Mouse (Mus musculus) C2C12 (cell line): Measurements from ENCODE around the gene Nes. TPM values are rescaled to one million over a fixed set of nuclear protein-coding genes. Genes with fewer than 3 reads are reported as not detected.

ENCODE experiments used
- H3K27me3 ChIP-seq: one replicate; pipeline ENCODE4 v1.6.1; 2011; ENCODE audit not compliant: control insufficient read depth, insufficient read depth, insufficient read length
- H3K36me3 ChIP-seq: one replicate; pipeline ENCODE4 v1.6.1; 2011; ENCODE audit not compliant: control insufficient read depth, insufficient read depth
- H3K4me3 ChIP-seq: one replicate; pipeline ENCODE4 v1.5.1; 2011; ENCODE audit warnings: mild to moderate bottlenecking, control low read depth; ENCODE audit not compliant: poor library complexity, insufficient read depth, severe bottlenecking
- H3K79me2 ChIP-seq: one replicate; pipeline ENCODE4 v1.6.1; 2011; ENCODE audit not compliant: control insufficient read depth, insufficient read depth
- H3K79me3 ChIP-seq: one replicate; pipeline ENCODE4 v1.6.1; 2011; ENCODE audit warnings: low read depth, control low read depth
- H3ac ChIP-seq: one replicate; pipeline ENCODE3; 2011; ENCODE audit warnings: low read depth; ENCODE audit not compliant: control insufficient read depth, insufficient read length
- CEBPB ChIP-seq: IDR thresholded peaks from one replicate; pipeline ENCODE4 v1.6.1; 2011; ENCODE audit warnings: low read depth, mild to moderate bottlenecking, control low read depth, moderate library complexity
- CTCF ChIP-seq: IDR thresholded peaks from one replicate; pipeline ENCODE4 v1.5.1; 2011; ENCODE audit not compliant: control insufficient read depth, insufficient read depth, insufficient read length
- FOSL1 ChIP-seq: IDR thresholded peaks from one replicate; pipeline ENCODE4 v1.8.0; 2011; ENCODE audit warnings: mild to moderate bottlenecking, low read length; ENCODE audit not compliant: poor library complexity, insufficient read depth, severe bottlenecking
- MAX ChIP-seq: IDR thresholded peaks from one replicate; pipeline ENCODE4 v1.6.1; 2011; ENCODE audit warnings: mild to moderate bottlenecking, control low read depth
- MYOD1 ChIP-seq: IDR thresholded peaks from one replicate; pipeline ENCODE4 v1.6.1; 2011; ENCODE audit warnings: low read depth; ENCODE audit not compliant: control insufficient read depth, insufficient read length
- MYOG ChIP-seq: IDR thresholded peaks from one replicate; pipeline ENCODE4 v1.6.1; 2011; ENCODE audit not compliant: control insufficient read depth, insufficient read length; ENCODE audit errors: extremely low read depth
- USF1 ChIP-seq: IDR thresholded peaks from one replicate; pipeline ENCODE4 v1.6.1; 2011; ENCODE audit warnings: low read depth, mild to moderate bottlenecking, control low read depth, moderate library complexity
- polyA plus RNA-seq: library from polyadenylated mRNA; unstranded; fragments of >200 nt; fragmentation: generic; extraction: Trizol; gene quantifications from one replicate; pipeline ENCODE4 v1.2.1, GENCODE M21; 2012; ENCODE audit warnings: missing spikeins

The Nes gene
- polyA plus RNA-seq, 1 experiment = 158 TPM

GRCm38 (mm10) chr3:87948378-87949265 is 22.3 kb upstream of the Nes start, which contains the start of gene Crabp2:
TSS of gene Crabp2 (plus strand) at chr3:87948666.
- H3K79me2 ChIP-seq = no peaks in the 10 kb centered on the region
- TF ChIP-seq USF1 (no peak), MAX (no peak), MYOG (no peak), CEBPB (no peak), FOSL1 (no peak), MYOD1 (no peak), CTCF (no peak)
- H3K4me3 ChIP-seq = no peak within 1 kb of the TSS
- peaks cover 9% of the 10 kb centered on the region for H3K36me3 ChIP-seq
- no peak within 1 kb of the TSS for H3ac ChIP-seq
- H3K27me3 ChIP-seq = no peaks in the 10 kb centered on the region
- no peaks in the 10 kb centered on the region for H3K79me3 ChIP-seq

DNA sequence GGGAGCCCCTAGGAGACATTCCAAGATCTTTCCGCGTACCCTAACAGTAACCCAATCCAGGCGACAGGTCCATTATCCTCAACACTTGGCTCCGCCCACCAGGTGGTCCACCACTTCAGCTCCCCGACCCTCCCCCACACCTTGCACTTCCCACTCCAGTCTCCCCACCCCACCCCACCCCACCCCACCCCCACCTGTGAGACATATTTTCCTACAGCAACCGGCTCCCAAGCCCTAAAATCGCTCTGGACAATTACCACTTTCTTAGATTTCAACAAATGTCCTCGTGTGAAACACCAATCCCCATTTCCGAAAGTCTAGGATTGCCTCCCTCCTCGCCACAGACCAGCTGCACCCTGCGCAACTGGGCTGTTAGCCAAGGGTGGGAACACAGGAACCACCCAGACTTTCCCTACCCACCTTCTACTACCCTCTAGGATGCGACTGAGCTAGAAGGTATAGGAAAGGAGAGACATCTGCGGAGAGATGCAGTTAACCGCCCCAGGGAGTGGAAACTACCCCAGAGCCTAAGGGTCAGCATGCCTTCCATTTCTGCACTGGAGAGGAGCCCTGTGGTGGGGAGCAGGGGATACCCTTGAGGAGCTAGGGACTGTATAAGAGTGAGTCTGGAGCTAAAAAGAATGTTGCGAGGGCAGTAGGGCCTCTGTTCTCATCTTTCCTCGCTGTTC is 21.5 kb upstream of the Nes start:
- Histone ChIP-seq H3K36me3 (peaks cover 4% of the 10 kb centered on the region), H3K27me3 (no peaks in the 10 kb centered on the region), H3K79me3 (no peaks in the 10 kb centered on the region), H3K79me2 (no peaks in the 10 kb centered on the region), H3K4me3 (no peak overlapping the region), H3ac (no peak overlapping the region)
- no peak for TF ChIP-seq MYOD1
- TF ChIP-seq MAX = no peak

DNA sequence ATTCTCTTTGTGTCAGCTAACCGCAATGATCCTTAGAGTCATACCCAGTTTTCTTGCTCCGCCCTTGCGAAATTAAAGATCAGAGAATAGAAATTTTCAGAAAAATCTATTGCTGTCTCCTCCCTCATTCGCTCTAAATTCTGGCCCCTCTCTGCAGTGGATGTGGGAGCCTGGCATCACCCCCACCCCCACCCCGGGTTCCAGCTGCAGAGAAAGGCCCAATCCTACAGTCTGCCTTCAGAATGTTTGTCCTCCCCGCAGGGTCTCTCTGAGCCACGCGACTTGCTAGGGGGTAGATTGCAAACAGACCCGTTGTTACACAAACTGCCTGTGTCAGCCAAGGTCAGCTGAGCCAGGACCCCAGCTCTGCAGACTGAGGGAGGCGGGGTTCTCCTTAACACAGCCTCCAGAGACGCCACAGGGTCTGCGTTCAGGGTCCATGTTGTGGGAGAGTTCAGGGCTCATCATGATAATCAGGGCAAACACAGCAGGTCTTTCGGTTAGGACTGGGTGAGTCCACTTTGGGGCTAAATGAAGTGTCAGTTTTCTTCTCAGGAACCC is 20.8 kb upstream of the Nes start:
- Histone ChIP-seq H3K36me3 (no peaks in the 10 kb centered on the region), H3ac (no peak overlapping the region), H3K79me2 (no peaks in the 10 kb centered on the region), H3K79me3 (no peaks in the 10 kb centered on the region), H3K27me3 (no peaks in the 10 kb centered on the region), H3K4me3 (no peak overlapping the region)
- TF ChIP-seq FOSL1 = no peak
- TF ChIP-seq MAX = no peak
- no peak for TF ChIP-seq MYOG
- TF ChIP-seq CEBPB = no peak
- TF ChIP-seq USF1 = no peak
- TF ChIP-seq CTCF = no peak
- TF ChIP-seq MYOD1 = no peak

- Histone ChIP-seq H3K27me3 (no peaks in the 10 kb centered on the region), H3K36me3 (no peaks in the 10 kb centered on the region), H3K79me3 (no peaks in the 10 kb centered on the region), H3ac (no peak overlapping the region), H3K4me3 (no peak overlapping the region), H3K79me2 (no peaks in the 10 kb centered on the region)
- TF ChIP-seq MYOD1 (no peak), MYOG (no peak), FOSL1 (no peak), MAX (no peak), CTCF (no peak), USF1 (no peak), CEBPB (no peak)
These were observed 18.9 kb upstream of the Nes start for GRCm38 (mm10) chr3:87951946-87952345.

GRCm38 (mm10) chr3:87952440-87952839 is 18.4 kb upstream of the Nes start:
- Histone ChIP-seq H3K79me2 (no peaks in the 10 kb centered on the region), H3K27me3 (no peaks in the 10 kb centered on the region), H3K79me3 (no peaks in the 10 kb centered on the region), H3K36me3 (no peaks in the 10 kb centered on the region), H3ac (no peak overlapping the region), H3K4me3 (no peak overlapping the region)
- TF ChIP-seq MYOD1 (no peak), CTCF (no peak), USF1 (no peak), MAX (no peak), CEBPB (no peak), FOSL1 (no peak), MYOG (no peak)
